Mouse (Mus musculus) kidney, embryonic 14.5 days (tissue): ENCODE data around the gene Cops7a. TPM values are rescaled to one million over a fixed set of nuclear protein-coding genes. Genes with fewer than 3 reads are reported as not detected.

Source experiments
- ATAC-seq: fragments of 200-750 bp; cut with Nextera tagmentation; 2 replicates; pipeline ENCODE4 v1.8.0; 2017; ENCODE audit warnings: moderate number of reproducible peaks, mild to moderate bottlenecking, moderate TSS enrichment, moderate library complexity; ENCODE audit not compliant: low FRiP score, low TSS enrichment
- H3K27ac ChIP-seq: fragments of 300-500 bp; sonication (generic); 2 replicates; pipeline ENCODE4 v1.5.1; 2014; ENCODE audit warnings: low read depth, mild to moderate bottlenecking, low read length, moderate library complexity, mixed read lengths
- H3K27me3 ChIP-seq: fragments of 300-500 bp; sonication (generic); 2 replicates; pipeline ENCODE4 v1.6.1; 2014; ENCODE audit warnings: mild to moderate bottlenecking, low read length; ENCODE audit not compliant: control insufficient read depth, insufficient read depth
- H3K36me3 ChIP-seq: fragments of 300-500 bp; sonication (generic); 2 replicates; pipeline ENCODE4 v1.6.1; 2014; ENCODE audit warnings: low read length, mixed read lengths; ENCODE audit not compliant: control insufficient read depth, insufficient read depth
- H3K4me1 ChIP-seq: fragments of 300-500 bp; sonication (generic); 2 replicates; pipeline ENCODE4 v1.6.1; 2014; ENCODE audit warnings: low read length, mixed read lengths; ENCODE audit not compliant: control insufficient read depth, insufficient read depth
- H3K4me2 ChIP-seq: fragments of 300-500 bp; sonication (generic); replicated peaks from 2 replicates; pipeline ENCODE4 v1.6.1; 2014; ENCODE audit warnings: low read depth, mild to moderate bottlenecking, low read length
- H3K4me3 ChIP-seq: fragments of 300-500 bp; sonication (generic); 2 replicates; pipeline ENCODE4 v1.5.1; 2014; ENCODE audit warnings: mild to moderate bottlenecking, low read length
- H3K9ac ChIP-seq: fragments of 300-500 bp; sonication (generic); 2 replicates; pipeline ENCODE4 v1.6.1; 2014; ENCODE audit warnings: low read depth, mild to moderate bottlenecking, low read length, moderate library complexity
- H3K9me3 ChIP-seq: fragments of 300-500 bp; sonication (generic); 2 replicates; pipeline ENCODE4 v1.6.1; 2016; ENCODE audit warnings: low read length; ENCODE audit not compliant: control insufficient read depth
- WGBS: fragments of 180-500 bp; shearing (Covaris S2); extraction: QIAGEN DNeasy Blood & Tissue Kit; methylation state at CpG from one replicate; pipeline ENCODE4 v1.1.7; 2014; 5-methylcytosine and 5-hydroxymethylcytosine counted together
- polyA plus RNA-seq: library from polyadenylated mRNA; unstranded; fragments of >200 nt; fragmentation: Nextera tagmentation; extraction: Ambion mirVana; gene quantifications from 2 replicates; pipeline ENCODE4 v1.2.1, GENCODE M21; 2014

Gene Cops7a
- polyA plus RNA-seq, 1 experiment from 2014 or later: 162 TPM

GRCm38 (mm10) chr6:124930754-124931524 lies 34.4 kb downstream of the Cops7a start, which contains the start of gene Mlf2:
Gene Mlf2 (plus strand): TSS chr6:124931386.
- peak; percentile 96 for ATAC-seq
- Histone ChIP-seq H3K27me3 (no peaks in the 10 kb centered on the region), H3K9me3 (no peaks in the 10 kb centered on the region), H3K9ac (peak within 1 kb of the TSS; percentile 95), H3K27ac (peak within 1 kb of the TSS; percentile 97), H3K4me3 (peak within 1 kb of the TSS; percentile 93), H3K4me2 (peak within 1 kb of the TSS; percentile 82), H3K36me3 (peaks cover 26% of the 10 kb centered on the region), H3K4me1 (peaks cover 21% of the 10 kb centered on the region; the same call in 1 of the 2 replicates)
- WGBS: 2% methylated on average over 52 of the region's 64 CpGs

GRCm38 (mm10) chr6:124930231-124930630 lies 35.1 kb downstream of the Cops7a start:
- H3K9me3 ChIP-seq: no peaks in the 10 kb centered on the region
- no peaks in the 10 kb centered on the region for H3K27me3 ChIP-seq
- ATAC-seq: no peak
- H3K9ac ChIP-seq: peak overlapping the region; percentile 95; the same call in 1 of the 2 replicates
- H3K4me2 ChIP-seq: peak overlapping the region; percentile 36
- peaks cover 19% of the 10 kb centered on the region for H3K36me3 ChIP-seq
- WGBS: 22% methylated on average over 1 of the region's 1 CpGs
- peaks cover 26% of the 10 kb centered on the region for H3K4me1 ChIP-seq
- H3K4me3 ChIP-seq: peak overlapping the region; percentile 93; the same call in 1 of the 2 replicates
- H3K27ac ChIP-seq: peak overlapping the region; percentile 85; the same call in 1 of the 2 replicates

- Histone ChIP-seq H3K9me3 (no peaks in the 10 kb centered on the region), H3K36me3 (no peaks in the 10 kb centered on the region), H3K27me3 (no peaks in the 10 kb centered on the region), H3K9ac (no peak overlapping the region), H3K27ac (peak overlapping the region; percentile 52; the same call in 1 of the 2 replicates), H3K4me2 (no peak overlapping the region; the same call in 1 of the 2 replicates), H3K4me3 (no peak overlapping the region), H3K4me1 (peaks cover 18% of the 10 kb centered on the region)
- WGBS: 42% methylated on average over 5 of the region's 5 CpGs
- no peak for ATAC-seq
These were observed 39.4 kb downstream of the Cops7a start for GRCm38 (mm10) chr6:124925941-124926340.

GRCm38 (mm10) chr6:124925173-124925793 lies 40.1 kb downstream of the Cops7a start:
- no peaks in the 10 kb centered on the region for H3K36me3 ChIP-seq
- peaks cover 21% of the 10 kb centered on the region for H3K4me1 ChIP-seq
- H3K4me2 ChIP-seq: peak overlapping the region; percentile 13; the same call in 1 of the 2 replicates
- H3K27me3 ChIP-seq: no peaks in the 10 kb centered on the region
- H3K9me3 ChIP-seq: no peaks in the 10 kb centered on the region
- no peak overlapping the region for H3K9ac ChIP-seq
- H3K27ac ChIP-seq: peak overlapping the region; percentile 49; the same call in 1 of the 2 replicates
- no peak for ATAC-seq
- no peak overlapping the region for H3K4me3 ChIP-seq
- 20% methylated on average over 12 of the region's 12 CpGs for WGBS

- Histone ChIP-seq H3K36me3 (no peaks in the 10 kb centered on the region), H3K9ac (no peak overlapping the region), H3K4me3 (no peak overlapping the region), H3K9me3 (no peaks in the 10 kb centered on the region), H3K27me3 (no peaks in the 10 kb centered on the region), H3K4me2 (no peak overlapping the region), H3K4me1 (peaks cover 33% of the 10 kb centered on the region), H3K27ac (peak overlapping the region; percentile 98; the same call in 1 of the 2 replicates)
- WGBS: 74% methylated on average over 4 of the region's 4 CpGs
- ATAC-seq: no peak
These were observed 43.8 kb downstream of the Cops7a start for GRCm38 (mm10) chr6:124921539-124921938.

- Histone ChIP-seq H3K27ac (peak overlapping the region; percentile 98), H3K36me3 (no peaks in the 10 kb centered on the region), H3K4me3 (peak overlapping the region; percentile 26), H3K9ac (peak overlapping the region; percentile 47), H3K4me1 (peaks cover 39% of the 10 kb centered on the region), H3K4me2 (peak overlapping the region; percentile 41), H3K27me3 (no peaks in the 10 kb centered on the region), H3K9me3 (no peaks in the 10 kb centered on the region)
- WGBS: 23% methylated on average over 9 of the region's 9 CpGs
- no peak for ATAC-seq
These were observed 44.8 kb downstream of the Cops7a start for GRCm38 (mm10) chr6:124920318-124921085.

GRCm38 (mm10) chr6:124919695-124920317 lies 45.5 kb downstream of the Cops7a start, which contains the start of gene Ptms:
Gene Ptms (minus strand): TSS chr6:124920103.
- 0% methylated on average over 13 of the region's 13 CpGs for WGBS
- Histone ChIP-seq H3K4me3 (peak within 1 kb of the TSS; percentile 26), H3K4me1 (peaks cover 40% of the 10 kb centered on the region)

GRCm38 (mm10) chr6:124918890-124919627 lies 46.3 kb downstream of the Cops7a start:
- H3K9me3 ChIP-seq: no peaks in the 10 kb centered on the region
- peak overlapping the region; percentile 100; the same call in 1 of the 2 replicates for H3K9ac ChIP-seq
- H3K27ac ChIP-seq: peak overlapping the region; percentile 98
- H3K4me1 ChIP-seq: peaks cover 44% of the 10 kb centered on the region
- H3K27me3 ChIP-seq: no peaks in the 10 kb centered on the region
- ATAC-seq: no peak
- peaks cover 10% of the 10 kb centered on the region for H3K36me3 ChIP-seq
- H3K4me2 ChIP-seq: peak overlapping the region; percentile 98
- H3K4me3 ChIP-seq: peak overlapping the region; percentile 78
- WGBS: 26% methylated on average over 13 of the region's 14 CpGs

More at GRCm38 (mm10) chr6:124919695-124920317, 45.5 kb downstream of the Cops7a start, which contains the start of gene Ptms:
- Histone ChIP-seq H3K27me3 (no peaks in the 10 kb centered on the region), H3K9ac (peak within 1 kb of the TSS; percentile 47), H3K4me2 (peak within 1 kb of the TSS; percentile 41), H3K36me3 (peaks cover 2% of the 10 kb centered on the region), H3K9me3 (no peaks in the 10 kb centered on the region), H3K27ac (peak within 1 kb of the TSS; percentile 98)
- ATAC-seq: peak; percentile 89
